Mouse (Mus musculus) frontal cortex, adult 2 months (tissue): Measurements from ENCODE around the gene Fbxw8. TPM values are rescaled to one million over a fixed set of nuclear protein-coding genes. Genes with fewer than 3 reads are reported as not detected.

Experiments used
- DNase-seq, 2 experiments: peaks; one replicate each; pipeline ENCODE4 v3.0.0; 2022; ENCODE audit warnings: low spot score in 1 of 2; ENCODE audit errors: extremely low spot score in 1 of 2
- polyA plus RNA-seq: library from polyadenylated mRNA; depleted of rRNA; stranded (reverse); fragments of >200 nt; gene quantifications from 2 replicates; pipeline ENCODE4 v1.2.3, GENCODE M21; 2012; rRNA removed

Gene Fbxw8
- polyA plus RNA-seq, result 29.2 and 30.2 TPM in 2 replicates

DNA sequence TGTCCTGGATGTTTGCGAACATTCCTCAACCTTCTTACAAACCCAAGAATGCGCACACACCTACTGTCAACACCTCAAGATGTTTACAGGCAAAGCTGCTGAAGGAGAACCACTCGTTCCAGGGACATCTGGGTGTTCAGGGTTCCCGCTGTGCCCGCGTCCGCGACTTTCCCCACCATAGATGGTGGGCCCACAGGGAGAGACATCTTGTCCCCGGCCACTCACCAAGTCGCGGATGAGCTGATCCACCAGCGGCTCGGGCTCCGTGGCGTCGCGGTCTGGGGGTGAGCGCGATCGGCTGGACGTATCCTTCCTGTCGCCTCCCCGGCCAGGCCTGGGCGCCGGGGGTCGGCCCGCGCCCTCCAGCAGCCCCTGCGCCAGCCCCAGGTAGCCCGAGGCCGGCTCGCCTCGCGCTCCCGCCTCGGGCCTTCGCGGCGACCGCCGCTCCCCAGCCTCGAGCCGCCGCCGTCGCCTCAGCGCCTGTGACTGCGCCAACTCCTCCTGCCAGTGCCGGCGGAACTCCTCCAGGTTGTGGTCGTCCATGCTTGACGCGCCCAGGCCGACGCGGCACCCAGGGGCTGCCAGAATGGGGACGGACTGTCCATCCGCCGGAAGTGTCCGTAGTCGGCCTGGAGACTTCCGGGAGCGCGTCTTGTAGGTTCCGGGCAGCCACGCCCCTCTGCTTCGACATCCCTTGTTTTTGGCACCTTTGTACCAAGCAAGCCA lies at the start of gene Fbxw8:
TSS of gene Fbxw8 (minus strand) at position 626 of the 726 bp plus-strand sequence.
- DNase-seq, result peak; percentile 61 to 88

DNA sequence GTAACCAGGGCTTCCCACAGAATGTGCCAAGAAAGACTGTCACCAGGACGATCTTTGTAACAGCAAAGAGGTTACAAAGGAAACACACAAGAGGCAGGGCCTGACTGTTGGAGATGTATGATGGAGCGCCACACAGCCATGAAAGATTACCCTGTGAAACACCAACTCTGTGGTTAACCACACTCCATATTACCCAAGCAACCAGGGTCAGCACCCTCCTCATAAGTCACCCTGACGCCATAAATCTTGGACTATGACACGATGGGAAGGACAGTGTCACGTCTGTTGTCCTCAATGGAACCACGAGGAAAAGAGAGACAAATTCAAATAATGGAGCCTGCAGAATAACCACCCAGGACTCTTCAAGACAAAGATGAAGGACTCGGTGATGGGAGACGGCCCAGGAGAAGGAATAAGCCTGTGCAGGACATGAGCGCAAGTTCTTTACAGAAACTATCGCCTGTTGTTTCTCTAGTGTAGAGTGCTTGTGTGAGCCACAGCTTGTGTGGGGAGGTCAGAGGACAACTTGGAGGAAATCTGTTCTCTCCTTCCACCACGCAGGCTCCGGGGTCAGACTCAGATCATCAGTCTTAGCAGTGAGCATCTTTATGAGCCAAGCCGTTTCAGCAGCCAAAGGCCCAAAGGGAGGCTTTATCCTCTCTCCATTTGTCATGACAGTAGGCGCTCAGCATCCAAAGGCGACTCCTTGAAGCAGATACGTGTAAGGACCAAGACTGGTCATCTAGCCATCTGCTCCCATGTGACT lies 49.6 kb upstream of the Fbxw8 start:
- no peak for DNase-seq

DNA sequence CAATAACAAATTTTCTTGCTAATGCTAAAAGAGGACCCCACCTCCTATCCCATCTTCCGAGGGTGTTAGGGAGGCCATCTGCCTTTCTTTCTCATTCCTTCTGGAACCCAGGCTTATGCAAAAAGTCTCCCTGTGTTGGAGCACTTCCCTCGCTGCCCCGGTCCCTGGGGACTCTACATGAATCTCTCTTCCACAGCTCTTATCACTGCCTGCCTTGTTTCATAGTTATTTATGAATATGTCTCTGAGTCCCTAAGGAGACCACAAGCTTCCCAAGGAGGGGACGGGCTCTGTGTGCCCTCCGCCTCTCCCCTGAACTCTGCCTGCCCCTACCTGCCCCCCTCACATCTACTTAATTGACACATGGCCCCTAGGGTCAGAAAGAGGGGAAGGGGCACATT lies 44.4 kb upstream of the Fbxw8 start:
- no peak for DNase-seq

DNA sequence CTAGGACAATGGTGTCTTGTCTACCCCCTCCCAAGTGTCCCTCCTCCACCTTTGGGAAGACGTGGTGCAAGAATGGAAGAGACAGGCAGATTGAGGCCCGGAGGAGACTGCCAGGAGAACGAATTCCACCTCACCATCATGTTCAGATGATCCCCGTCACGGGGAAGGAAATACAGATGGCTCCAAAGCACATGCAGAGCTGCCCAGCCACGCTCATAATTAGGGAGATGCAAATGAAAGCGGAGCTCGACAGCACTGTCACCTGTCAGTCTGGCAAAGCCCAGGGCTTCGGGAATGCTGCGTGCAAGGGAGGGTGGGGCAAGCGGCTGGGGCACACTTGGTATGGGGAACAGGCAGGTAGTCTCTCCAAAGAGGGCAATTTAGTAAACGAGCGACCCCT lies 42.2 kb upstream of the Fbxw8 start:
- no peak for DNase-seq

DNA sequence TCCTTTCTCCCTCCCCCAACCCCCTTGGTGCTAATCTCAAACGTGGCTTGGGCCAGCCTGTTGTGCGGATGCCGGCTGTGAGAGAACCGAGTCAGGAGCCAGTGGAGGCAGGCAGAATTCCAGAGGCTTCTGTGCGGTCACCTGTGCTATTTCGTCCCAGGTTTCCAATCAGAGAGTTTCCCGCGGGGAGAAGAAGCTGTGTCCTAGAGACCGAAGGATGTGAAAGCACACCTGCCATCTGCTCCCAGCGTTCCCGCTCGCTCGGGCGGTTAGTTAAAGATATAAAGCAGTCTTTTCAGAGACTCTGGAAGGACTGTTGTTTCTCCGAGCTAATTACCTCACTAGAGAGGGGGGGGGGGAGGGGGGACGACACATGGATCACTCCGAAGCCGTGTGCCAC lies 37.0 kb upstream of the Fbxw8 start:
- DNase-seq, result no peak

DNA sequence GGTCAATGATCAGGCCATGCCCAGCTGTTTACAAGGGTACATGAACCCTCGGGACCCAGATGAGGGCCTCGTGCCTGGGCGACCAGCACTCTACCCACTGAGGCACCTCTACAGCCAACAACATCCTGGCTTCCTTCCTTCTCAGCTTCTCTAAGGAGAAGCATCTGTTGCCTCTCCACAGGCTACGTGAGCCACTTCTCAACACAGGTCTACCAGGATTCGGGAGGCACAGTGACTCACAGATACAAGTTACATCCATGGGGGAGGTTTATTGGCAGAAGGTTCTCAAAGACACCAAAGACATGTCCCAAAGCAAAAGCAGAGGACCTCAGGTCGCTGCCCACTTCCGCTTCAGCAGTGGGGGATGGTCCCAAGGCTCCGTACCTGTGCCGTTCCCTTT lies 35.2 kb upstream of the Fbxw8 start:
- no peak for DNase-seq

DNA sequence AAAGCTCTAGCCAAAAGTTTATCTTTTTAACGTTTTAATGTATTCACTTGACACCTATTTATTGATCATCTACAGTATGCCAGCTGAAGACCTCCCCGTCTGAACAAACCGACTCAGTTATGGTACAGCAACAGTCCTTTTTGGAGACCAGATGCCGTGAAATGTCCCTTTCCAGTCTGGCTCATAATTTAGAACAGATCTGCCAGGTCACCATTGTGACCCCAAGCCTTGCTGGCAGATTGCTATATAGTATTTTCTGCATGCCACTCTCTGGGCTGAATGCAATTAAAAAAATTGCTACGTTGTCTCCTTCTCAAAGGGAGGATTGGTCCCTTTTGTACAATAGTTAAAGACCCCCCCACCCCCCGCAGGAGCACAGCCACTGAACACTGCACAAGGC lies 33.1 kb upstream of the Fbxw8 start:
- DNase-seq, result no peak

DNA sequence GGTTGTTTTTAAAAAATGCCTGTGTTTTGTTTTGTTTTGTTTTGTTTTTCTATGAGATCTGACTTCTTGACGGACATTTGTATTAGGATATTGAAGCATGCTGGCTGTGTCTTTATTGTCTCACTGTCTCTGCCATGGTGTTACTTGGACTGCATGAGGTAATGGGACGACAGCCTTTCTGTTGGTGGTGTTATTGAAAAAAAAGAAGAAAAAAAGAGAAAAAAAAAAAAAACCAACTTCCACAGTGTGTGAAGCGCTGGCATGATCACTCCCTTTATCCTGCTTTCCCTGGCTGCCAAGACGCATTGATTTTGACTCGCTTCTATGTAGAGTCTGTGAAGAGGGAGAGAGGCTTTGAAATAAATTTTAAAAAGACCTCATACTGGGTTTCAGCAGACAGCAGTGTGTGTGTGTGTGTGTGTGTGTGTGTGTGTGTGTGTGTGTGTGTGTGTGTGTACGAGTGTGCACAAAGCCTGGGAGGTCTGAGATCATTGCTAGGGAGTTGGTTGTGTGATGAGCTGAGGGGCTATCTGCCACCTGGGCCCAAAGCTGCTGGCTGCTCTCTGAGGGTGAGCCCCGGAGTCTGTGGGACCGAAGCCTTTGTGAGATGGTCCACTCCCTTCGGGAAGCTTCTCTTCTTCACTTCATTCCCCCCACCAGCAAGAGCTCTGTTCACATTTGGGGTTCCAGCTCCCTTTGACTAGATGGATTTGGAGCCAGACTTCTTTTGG lies 31.8 kb upstream of the Fbxw8 start:
- DNase-seq, result no peak

DNA sequence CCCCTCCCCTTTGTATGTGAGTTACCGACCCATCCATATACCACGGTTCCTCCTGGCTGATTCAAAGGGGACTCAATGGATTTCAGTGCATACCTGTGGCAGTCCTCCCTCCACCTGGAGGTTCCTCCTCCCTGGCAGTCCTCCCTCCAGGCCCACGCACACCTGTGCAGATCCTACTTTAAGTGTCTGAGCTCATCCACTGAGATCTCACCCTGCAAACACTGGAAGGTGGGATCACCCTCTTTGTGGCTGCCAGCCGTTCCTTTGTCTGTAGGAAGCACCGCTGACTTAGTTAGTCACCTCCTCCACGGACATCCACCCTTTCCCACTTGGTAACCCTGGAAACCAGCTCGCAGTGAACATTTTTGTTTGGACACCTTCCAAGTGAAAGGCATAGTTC lies 22.4 kb upstream of the Fbxw8 start:
- DNase-seq, result no peak

DNA sequence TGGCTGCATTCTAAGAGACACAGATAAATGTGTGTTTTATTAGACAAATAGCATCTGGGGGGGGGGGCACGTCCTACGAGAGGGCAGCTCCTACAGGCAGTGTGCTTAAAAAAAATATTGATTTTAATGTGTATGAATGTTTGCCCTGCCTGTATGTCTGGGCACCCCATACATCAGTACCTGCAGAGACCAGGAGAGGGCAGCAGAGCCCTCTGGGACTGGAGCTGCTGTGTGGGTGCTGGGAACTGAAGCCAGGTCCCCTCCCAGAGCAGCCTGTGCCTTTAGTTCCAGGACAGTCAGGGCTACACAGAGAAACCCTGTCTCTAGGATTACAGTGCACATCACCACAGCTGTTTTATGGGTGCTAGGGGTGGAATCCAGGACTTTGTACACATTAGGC lies 19.9 kb upstream of the Fbxw8 start:
- DNase-seq, result no peak

DNA sequence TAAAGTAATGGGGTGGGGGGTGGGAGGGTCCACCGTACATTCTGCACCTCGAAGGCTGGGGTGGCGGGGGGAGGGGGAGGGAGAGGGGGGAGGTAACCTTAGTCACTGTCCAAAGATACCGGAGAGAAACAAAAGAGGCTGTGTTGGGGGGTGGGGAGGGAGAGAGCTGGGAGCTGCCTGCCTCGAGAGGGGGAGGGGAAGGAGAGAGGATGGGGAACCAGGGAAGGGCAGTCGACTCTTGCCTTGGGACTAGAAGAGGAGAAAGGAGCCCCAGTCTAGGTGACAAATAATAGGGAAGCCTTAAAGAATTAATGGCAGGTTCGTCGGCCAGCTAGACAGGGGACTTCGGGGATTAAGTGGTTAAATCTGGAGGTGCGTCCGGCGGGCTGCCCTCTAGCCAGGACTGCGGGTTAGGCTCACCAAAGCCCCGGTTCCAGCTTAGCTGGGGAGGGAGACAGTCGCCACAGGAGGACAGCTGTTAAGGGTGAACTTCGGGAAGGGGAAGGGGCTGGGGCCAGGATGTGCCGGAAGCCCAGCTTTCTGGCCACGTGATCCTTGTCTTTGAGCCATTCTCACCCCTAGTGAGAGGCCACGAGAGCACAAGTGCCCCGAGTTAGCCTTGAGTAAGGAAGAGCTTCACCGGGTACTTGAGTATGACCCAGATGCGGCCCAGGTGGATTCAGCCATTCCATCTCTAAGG lies 19.2 kb upstream of the Fbxw8 start:
- DNase-seq, result no peak

DNA sequence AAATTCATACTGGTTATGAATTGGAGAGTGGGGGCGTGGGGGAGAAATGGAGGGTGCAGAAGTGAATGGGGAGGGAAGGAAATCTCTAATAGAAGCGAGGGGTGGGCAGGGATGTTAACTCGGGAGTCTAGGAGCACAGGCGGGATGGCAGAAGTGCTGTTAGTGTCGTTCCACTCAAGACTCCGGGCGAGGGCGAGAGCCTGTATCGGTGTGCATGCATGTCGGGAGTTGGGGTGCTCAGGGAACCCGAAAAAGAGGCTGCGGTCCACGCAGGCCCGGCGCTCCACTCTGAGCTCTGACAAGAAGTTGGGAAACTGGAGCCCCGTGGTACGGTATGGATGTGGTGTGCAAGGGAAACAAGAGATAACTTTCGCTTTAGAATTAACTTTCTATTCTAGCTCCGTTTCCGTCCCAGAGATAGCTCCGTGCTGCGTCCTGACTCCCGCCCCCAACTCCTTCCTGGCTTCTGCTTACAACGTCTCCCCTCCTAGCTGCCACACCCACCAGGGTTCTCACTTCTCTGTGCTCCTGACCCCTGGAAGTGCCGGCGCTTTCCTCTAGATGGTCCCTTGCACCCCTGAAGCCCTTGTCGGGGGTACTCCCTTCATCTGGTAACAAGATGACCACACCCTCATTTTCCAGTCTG lies 16.9 kb upstream of the Fbxw8 start:
- no peak for DNase-seq

DNA sequence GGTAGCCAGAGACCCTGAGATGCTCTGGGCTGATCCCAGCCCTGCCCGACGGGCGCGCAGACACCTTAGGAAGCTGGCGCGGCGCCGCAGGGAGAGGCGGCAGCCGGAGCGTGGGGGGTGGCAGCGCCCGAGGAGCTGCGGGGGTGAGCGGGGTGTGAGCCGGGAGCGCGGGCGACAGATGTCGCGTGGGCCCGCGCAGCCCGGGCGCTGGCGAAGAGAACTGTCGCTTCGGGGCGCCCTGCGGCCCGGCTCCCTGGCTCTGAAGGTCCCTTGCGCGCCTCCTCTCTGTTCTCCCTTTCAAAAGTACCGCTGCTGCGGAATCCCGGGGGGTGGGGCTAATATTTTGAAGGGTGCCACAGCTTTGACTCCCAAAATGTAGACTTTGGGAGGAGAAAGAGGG lies 16.4 kb upstream of the Fbxw8 start:
- peak in 1 of 2 experiments; percentile 69 for DNase-seq

DNA sequence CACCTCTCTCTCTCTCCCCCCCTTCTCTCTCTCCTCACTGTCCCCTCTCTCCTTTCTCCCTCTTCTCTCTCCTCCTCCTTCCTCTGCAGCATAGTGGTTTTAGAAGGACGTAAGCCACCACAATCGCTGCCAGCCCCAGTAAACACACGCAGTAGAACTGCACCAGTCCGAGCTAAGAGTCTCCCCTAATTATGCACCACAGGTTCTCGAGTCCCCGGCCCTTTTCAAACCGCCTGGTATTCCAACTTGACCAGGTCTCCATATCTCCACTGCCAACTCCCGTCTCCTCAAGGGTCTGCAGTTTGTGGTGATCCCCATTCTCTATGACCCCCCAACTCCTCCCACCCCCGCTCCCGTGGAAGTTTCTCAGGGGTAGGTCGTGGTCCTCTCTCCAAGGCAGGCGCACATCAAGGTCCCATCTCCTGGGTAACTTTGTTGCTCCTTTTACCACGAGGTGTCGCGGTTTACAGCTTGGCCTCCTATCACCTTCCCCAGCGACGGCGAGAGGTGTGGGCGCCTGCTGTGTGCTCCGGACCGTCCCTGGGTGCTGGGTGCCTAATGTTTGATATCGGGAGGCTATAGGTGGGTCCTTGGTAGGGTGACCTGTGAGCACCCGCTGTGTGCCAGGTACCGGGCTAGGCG lies 15.7 kb upstream of the Fbxw8 start:
- peak in 1 of 2 experiments; percentile 43 for DNase-seq

DNA sequence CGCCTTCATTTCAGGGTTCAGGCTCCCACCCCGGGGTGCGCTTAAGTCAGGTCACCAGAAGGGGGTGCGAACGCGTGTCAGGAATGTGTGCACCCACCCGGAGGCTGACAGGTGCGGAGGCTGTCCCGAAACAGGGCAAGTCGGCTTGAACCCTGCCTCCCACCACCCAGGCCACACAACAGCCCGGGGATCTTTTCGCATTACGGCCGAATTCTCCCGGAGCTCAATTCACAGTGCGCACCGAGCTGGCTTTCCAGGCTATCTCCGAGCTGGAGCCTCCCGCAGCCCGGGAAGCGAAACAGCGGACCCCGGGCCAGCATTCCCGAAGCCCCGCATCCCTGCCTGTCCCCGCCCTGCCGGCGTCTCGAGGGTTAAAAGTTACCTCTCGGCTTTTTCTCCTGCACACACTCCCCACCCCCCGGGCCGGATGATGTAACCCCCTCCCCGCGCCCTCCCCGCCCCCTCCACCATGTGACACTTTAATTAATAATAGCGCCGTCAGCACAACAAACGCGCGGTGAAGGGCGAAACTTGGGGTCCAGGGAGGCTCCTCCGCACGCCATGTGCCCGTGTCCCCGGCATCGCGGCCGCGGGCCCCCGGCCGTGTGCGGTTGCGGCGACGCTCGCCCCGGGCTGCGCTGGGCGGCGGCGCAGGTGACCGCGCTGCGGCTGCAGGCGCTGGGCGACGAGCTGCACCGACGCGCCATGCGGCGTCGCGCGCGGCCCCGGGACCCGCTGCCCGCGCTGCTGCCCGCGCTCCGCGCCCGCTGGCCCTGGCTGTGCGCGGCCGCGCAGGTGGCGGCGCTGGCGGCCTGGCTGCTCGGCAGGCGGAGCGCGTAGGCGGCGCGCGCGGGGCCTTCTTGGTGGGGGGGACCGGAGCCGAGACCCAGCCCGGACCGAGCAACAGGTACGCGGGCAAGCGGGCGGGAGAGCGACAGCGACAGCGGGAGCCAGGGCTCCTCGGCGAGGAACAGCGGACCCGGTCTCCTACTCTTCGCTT lies 14.3 kb upstream of the Fbxw8 start:
- peak in 1 of 2 experiments; percentile 48 for DNase-seq

DNA sequence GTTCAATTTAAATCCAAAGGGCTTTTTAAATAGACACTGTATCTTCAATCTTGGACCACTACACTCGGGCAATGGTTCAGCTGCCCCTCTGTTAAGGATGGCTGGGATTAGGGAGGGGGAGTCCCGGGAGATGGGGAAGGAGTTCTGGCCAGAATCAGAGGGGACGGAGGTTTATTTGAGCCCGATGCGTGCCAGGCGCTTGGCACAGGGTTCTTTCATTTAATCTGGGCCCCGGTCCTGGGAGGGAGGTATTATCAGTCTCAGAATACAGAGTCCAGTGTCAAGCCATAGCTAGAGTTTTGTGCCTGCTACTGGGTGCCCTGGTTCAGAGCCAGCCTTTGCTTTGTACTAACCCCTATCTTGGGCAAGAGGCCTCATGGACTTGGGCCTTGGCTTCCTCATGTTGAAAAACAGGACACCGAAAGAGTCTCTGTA lies 12.3 kb upstream of the Fbxw8 start:
- DNase-seq, result peak in 1 of 2 experiments; percentile 46

DNA sequence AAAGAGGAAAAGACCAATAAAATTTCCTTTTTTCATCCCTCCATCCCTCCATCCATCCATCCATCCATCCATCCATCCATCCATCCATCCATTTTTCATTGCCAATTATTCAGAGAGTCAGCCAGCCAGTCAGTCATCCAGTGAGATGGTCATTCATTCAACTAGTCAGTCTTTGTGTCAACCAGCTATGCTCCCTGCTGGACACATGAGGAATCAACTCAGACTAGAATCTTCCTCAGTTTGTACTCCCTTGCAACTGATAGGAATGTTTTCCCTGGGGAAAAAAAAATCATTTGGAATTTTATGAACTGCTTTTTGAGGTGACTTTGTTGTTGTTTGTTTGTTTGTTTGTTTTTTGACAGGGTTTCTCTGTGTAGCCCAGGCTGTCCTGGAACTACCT lies 10.2 kb upstream of the Fbxw8 start:
- DNase-seq, result no peak

DNA sequence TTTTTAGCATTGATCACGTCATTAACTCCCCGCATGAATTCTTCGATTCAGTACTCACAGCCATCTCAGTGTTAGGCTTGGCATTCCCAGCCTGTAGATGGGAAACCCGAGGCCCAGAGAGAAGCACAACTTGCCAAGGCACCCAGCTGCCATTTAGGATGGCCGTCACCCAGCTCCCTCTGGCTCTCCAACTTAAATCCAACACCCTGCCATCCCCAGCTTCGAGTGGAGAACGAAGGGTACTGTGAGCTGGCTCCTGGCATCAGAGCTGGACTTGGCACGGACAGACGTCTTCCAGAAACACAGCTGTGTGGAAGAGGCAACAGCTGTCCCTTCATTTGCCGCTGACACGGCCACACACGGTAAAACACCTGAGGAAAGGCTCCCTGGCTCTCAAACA lies 9.3 kb upstream of the Fbxw8 start, which contains the start of gene Hrk:
TSS of gene Hrk (plus strand) at position 68 of the 400 bp plus-strand sequence.
- no peak for DNase-seq
